Mouse (Mus musculus) liver, adult 2 months (tissue): ENCODE data around the gene Kirrel3. TPM values are rescaled to one million over a fixed set of nuclear protein-coding genes. Genes with fewer than 3 reads are reported as not detected.

Experiments
- DNase-seq: peaks from one replicate; pipeline ENCODE4 v3.0.0-alpha.2; 2011; ENCODE audit warnings: low read depth, low spot score; ENCODE audit errors: extremely low read depth
- H3K27ac ChIP-seq: fragments of 200-500 bp; replicated peaks from 2 replicates; pipeline ENCODE4 v1.5.1; 2012; ENCODE audit warnings: low read depth, mild to moderate bottlenecking, control low read depth, inconsistent platforms, low read length; ENCODE audit not compliant: insufficient read depth
- H3K27me3 ChIP-seq: fragments of 200-500 bp; 2 replicates; pipeline ENCODE4 v1.6.1; 2012; ENCODE audit warnings: mild to moderate bottlenecking, moderate library complexity, low read length, inconsistent platforms; ENCODE audit not compliant: control insufficient read depth, insufficient read depth
- H3K36me3 ChIP-seq: fragments of 200-500 bp; 2 replicates; pipeline ENCODE4 v1.6.1; 2012; ENCODE audit warnings: low read length, inconsistent platforms; ENCODE audit not compliant: control insufficient read depth, insufficient read depth
- H3K4me1 ChIP-seq: fragments of 200-500 bp; 2 replicates; pipeline ENCODE4 v1.6.1; 2011; ENCODE audit warnings: low read length; ENCODE audit not compliant: control insufficient read depth, insufficient read depth
- H3K4me3 ChIP-seq: fragments of 200-500 bp; 2 replicates; pipeline ENCODE4 v1.5.1; 2011; ENCODE audit warnings: low read depth, mild to moderate bottlenecking, control low read depth, low read length, moderate library complexity; ENCODE audit not compliant: insufficient read depth
- H3K79me2 ChIP-seq: fragments of 200-500 bp; 2 replicates; pipeline ENCODE4 v1.6.1; 2012; ENCODE audit warnings: inconsistent platforms, mild to moderate bottlenecking, low read length, moderate library complexity; ENCODE audit not compliant: control insufficient read depth, insufficient read depth
- H3K9ac ChIP-seq: fragments of 200-500 bp; 2 replicates; pipeline ENCODE4 v1.6.1; 2012; ENCODE audit warnings: low read depth, mild to moderate bottlenecking, control low read depth, inconsistent platforms, low read length
- CTCF ChIP-seq: fragments of 200-500 bp; IDR thresholded peaks from 2 replicates; pipeline ENCODE4 v1.5.1; 2011; ENCODE audit warnings: low read depth, low read length, control low read depth
- POLR2A ChIP-seq: fragments of 200-500 bp; IDR thresholded peaks from 2 replicates; pipeline ENCODE4 v1.6.1; 2011; ENCODE audit warnings: low read length, control low read depth; ENCODE audit not compliant: insufficient read depth; ENCODE audit errors: extremely low read depth
- WGBS: fragments of 180-500 bp; shearing (Covaris S2); methylation state at CpG from one replicate; pipeline ENCODE4 v1.1.7; 2018; 5-methylcytosine and 5-hydroxymethylcytosine counted together
- polyA plus RNA-seq: library from polyadenylated mRNA; depleted of rRNA; stranded (reverse); fragments of >200 nt; gene quantifications from 2 replicates; pipeline ENCODE4 v1.2.3, GENCODE M21; 2012
- total RNA-seq: library from RNA; depleted of rRNA; stranded (reverse); fragments of >200 nt; gene quantifications from 2 replicates; pipeline ENCODE4 v1.2.3, GENCODE M21; 2014

The Kirrel3 gene
- total and polyA plus RNA-seq, 2 experiments: 0.09 TPM; not detected in 1

DNA sequence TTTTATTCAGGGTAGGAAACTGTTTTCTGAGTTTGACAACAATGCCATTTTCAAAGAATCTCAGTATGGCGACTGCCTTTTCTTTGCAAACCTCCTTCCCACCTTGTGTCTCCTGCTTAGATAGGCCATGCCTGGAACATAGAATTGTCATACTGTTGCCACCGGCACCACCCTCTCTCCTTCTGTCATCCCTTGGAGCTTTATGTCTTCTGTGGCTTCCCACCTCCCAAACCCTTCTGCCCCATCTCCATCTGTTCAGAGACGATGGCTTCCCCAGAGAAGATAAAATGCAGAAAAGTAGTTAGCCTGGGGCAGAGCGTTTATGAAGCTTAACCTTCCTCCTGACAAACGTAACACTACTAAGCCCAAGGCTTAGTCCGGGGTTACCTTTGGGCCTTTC is 88.9 kb downstream of the Kirrel3 start:
- H3K79me2 ChIP-seq: no peaks in the 10 kb centered on the region
- H3K27ac ChIP-seq: no peak overlapping the region
- H3K9ac ChIP-seq: no peak overlapping the region
- no peaks in the 10 kb centered on the region for H3K36me3 ChIP-seq
- WGBS: 93% methylated on average over 6 of the region's 6 CpGs
- H3K4me3 ChIP-seq: no peak overlapping the region
- DNase-seq: no peak
- TF ChIP-seq POLR2A: no peak
- no peak for TF ChIP-seq CTCF
- no peaks in the 10 kb centered on the region for H3K4me1 ChIP-seq
- no peaks in the 10 kb centered on the region for H3K27me3 ChIP-seq

DNA sequence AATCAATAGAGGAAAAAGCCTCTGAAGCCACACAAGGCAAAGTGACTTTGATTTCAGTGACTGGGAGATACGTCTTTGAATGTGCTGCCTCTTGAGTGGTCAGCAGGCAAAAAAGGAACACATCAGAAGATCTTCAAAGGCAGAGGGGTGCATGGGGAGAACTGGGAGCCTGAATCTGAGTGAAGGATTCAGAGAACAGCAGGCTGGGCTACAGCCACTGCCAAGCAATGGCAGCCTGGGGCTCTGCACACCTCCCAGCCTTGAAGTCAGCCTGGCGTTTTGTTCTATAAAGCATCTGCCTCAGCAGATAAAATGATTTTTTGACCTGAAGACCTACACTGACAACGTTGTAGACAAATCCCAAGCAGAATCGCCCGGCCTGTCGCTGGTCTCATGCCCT is 93.5 kb downstream of the Kirrel3 start:
- H3K9ac ChIP-seq: no peak overlapping the region
- H3K4me3 ChIP-seq: no peak overlapping the region
- H3K36me3 ChIP-seq: no peaks in the 10 kb centered on the region
- no peaks in the 10 kb centered on the region for H3K4me1 ChIP-seq
- H3K27me3 ChIP-seq: no peaks in the 10 kb centered on the region
- TF ChIP-seq POLR2A (no peak), CTCF (no peak)
- no peak for DNase-seq
- no peak overlapping the region for H3K27ac ChIP-seq
- H3K79me2 ChIP-seq: no peaks in the 10 kb centered on the region
- WGBS: 84% methylated on average over 6 of the region's 6 CpGs

GRCm38 (mm10) chr9:34580059-34580458 is 94.4 kb downstream of the Kirrel3 start:
- Histone ChIP-seq H3K4me1 (no peaks in the 10 kb centered on the region), H3K27me3 (no peaks in the 10 kb centered on the region), H3K79me2 (no peaks in the 10 kb centered on the region), H3K27ac (no peak overlapping the region), H3K36me3 (no peaks in the 10 kb centered on the region), H3K9ac (no peak overlapping the region), H3K4me3 (no peak overlapping the region)
- TF ChIP-seq CTCF (no peak), POLR2A (no peak)
- 87% methylated on average over 1 of the region's 1 CpGs for WGBS
- no peak for DNase-seq

GRCm38 (mm10) chr9:34582496-34582895 is 96.8 kb downstream of the Kirrel3 start:
- no peaks in the 10 kb centered on the region for H3K36me3 ChIP-seq
- H3K79me2 ChIP-seq: no peaks in the 10 kb centered on the region
- no peak overlapping the region for H3K9ac ChIP-seq
- H3K27ac ChIP-seq: no peak overlapping the region
- DNase-seq: no peak
- no peaks in the 10 kb centered on the region for H3K27me3 ChIP-seq
- H3K4me1 ChIP-seq: no peaks in the 10 kb centered on the region
- 73% methylated on average over 1 of the region's 1 CpGs for WGBS
- H3K4me3 ChIP-seq: no peak overlapping the region
- TF ChIP-seq POLR2A (no peak), CTCF (no peak)

DNA sequence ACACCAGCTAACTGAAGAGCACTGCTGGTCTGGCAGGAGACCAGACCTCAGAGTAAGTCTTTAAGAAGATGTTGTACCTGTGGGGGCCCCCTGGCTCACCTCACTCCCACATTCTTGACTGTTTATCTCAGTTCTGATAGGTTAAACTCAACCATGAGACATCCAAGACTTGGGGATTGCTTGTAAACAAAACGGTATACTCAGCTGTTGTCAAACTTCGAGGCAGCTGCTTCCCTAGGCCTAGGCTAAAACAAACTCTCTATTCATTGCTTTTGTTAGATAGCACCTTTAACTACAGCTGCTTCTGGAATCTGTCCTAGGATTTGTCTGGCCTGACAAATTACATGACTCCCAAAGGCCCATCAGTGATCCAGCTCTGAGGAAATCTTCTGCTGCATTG is 99.8 kb downstream of the Kirrel3 start:
- DNase-seq: no peak
- no peak overlapping the region for H3K27ac ChIP-seq
- TF ChIP-seq POLR2A (no peak), CTCF (no peak)
- no peak overlapping the region for H3K4me3 ChIP-seq
- H3K27me3 ChIP-seq: no peaks in the 10 kb centered on the region
- H3K36me3 ChIP-seq: no peaks in the 10 kb centered on the region
- no peak overlapping the region for H3K9ac ChIP-seq
- H3K4me1 ChIP-seq: no peaks in the 10 kb centered on the region
- H3K79me2 ChIP-seq: no peaks in the 10 kb centered on the region
- WGBS: 26% methylated on average over 2 of the region's 2 CpGs

GRCm38 (mm10) chr9:34586080-34586479 is 100.4 kb downstream of the Kirrel3 start:
- H3K9ac ChIP-seq: no peak overlapping the region
- 66% methylated on average over 2 of the region's 2 CpGs for WGBS
- H3K79me2 ChIP-seq: no peaks in the 10 kb centered on the region
- no peak overlapping the region for H3K27ac ChIP-seq
- H3K4me3 ChIP-seq: no peak overlapping the region
- H3K4me1 ChIP-seq: no peaks in the 10 kb centered on the region
- DNase-seq: no peak
- TF ChIP-seq CTCF (no peak), POLR2A (no peak)
- H3K36me3 ChIP-seq: no peaks in the 10 kb centered on the region
- no peaks in the 10 kb centered on the region for H3K27me3 ChIP-seq
